Comparison of ENCODE assay signal across 8 mouse cellular contexts in genomic region chr2:168281582-168281981, GRCm38 (mm10). TPM values are rescaled to one million over a fixed set of nuclear protein-coding genes. Genes with fewer than 3 reads are reported as not detected.
DNase-seq lines count a peak whose midpoint lies in the region; ATAC-seq and TF ChIP-seq lines count a peak whose summit lies in the region.

Kcng1 (minus strand) TSS chr2:168281736.

- no peak for DNase-seq in heart, postnatal 0 days (ENCODE audit: low spot score)
- DNase-seq in heart, postnatal 10 days, result no peak
- DNase-seq in adipocyte (ENCODE audit: low spot score), result no peak
- DNase-seq in B cell, adult 2 months, result no peak
- no peak for DNase-seq in right cerebral cortex, postnatal 36 days (ENCODE audit: low spot score in 2 of 2)

- peaks cover 89% of the 10 kb centered on the region for H3K27me3 ChIP-seq in heart, postnatal 0 days (ENCODE audit: control insufficient read depth, insufficient read depth, low read length)
- H3K27me3 ChIP-seq in hindbrain, embryonic 16.5 days (replicated peaks; ENCODE audit: control insufficient read depth, insufficient read depth, low read length), result peaks cover 34% of the 10 kb centered on the region

- H3K27ac ChIP-seq in heart, postnatal 0 days (ENCODE audit: low read depth), result no peak within 1 kb of the TSS
- H3K27ac ChIP-seq in hindbrain, embryonic 16.5 days (ENCODE audit: low read depth, low read length), result no peak within 1 kb of the TSS

- peak within 1 kb of the TSS; percentile 48 for H3K4me3 ChIP-seq in heart, postnatal 0 days (ENCODE audit: low read depth, low read length)
- H3K4me3 ChIP-seq in hindbrain, embryonic 16.5 days (ENCODE audit: low read length), result peak within 1 kb of the TSS; percentile 55

- H3K4me1 ChIP-seq in heart, postnatal 0 days (ENCODE audit: control insufficient read depth, insufficient read depth), result peaks cover 5% of the 10 kb centered on the region; the same call in 1 of the 2 replicates
- H3K4me1 ChIP-seq in hindbrain, embryonic 16.5 days (ENCODE audit: control insufficient read depth, insufficient read depth, low read depth, low read length), result peaks cover 15% of the 10 kb centered on the region

- 22% methylated on average over 12 of the region's 12 CpGs for WGBS in heart, postnatal 0 days
- 14% methylated on average over 12 of the region's 12 CpGs for WGBS in hindbrain, embryonic 16.5 days

- no peaks in the 10 kb centered on the region for H3K36me3 ChIP-seq in heart, postnatal 0 days (replicated peaks; ENCODE audit: control insufficient read depth, insufficient read depth, low read length)
- H3K36me3 ChIP-seq in hindbrain, embryonic 16.5 days (ENCODE audit: control insufficient read depth, insufficient read depth, low read length), result no peaks in the 10 kb centered on the region

- intact Hi-C loops in heart, postnatal 10 days (cut with DNase I), result no loop called here

- ATAC-seq in heart, postnatal 0 days (ENCODE audit: insufficient read depth, low read depth), result no peak
- peak; percentile 36 for ATAC-seq in common myeloid progenitor, adult 5-6 weeks (replicated peaks; ENCODE audit: low read depth, poor library complexity, severe bottlenecking)
- ATAC-seq in hindbrain, embryonic 16.5 days, result 0 out of 2 replicates have a peak, but pooled peaks have one; percentile 19
- ATAC-seq in megakaryocyte progenitor cell, adult 5-6 weeks (replicated peaks; ENCODE audit: poor library complexity), result peak; percentile 51; the same call in 1 of the 2 replicates

- peaks cover 7% of the 10 kb centered on the region; the same call in 1 of the 2 replicates for H3K9me3 ChIP-seq in heart, postnatal 0 days (replicated peaks; ENCODE audit: control insufficient read depth, low read length)
- no peaks in the 10 kb centered on the region for H3K9me3 ChIP-seq in hindbrain, embryonic 16.5 days (ENCODE audit: control insufficient read depth, low read length)

- no peak within 1 kb of the TSS for H3K9ac ChIP-seq in heart, postnatal 0 days (replicated peaks; ENCODE audit: low read depth, low read length)
- H3K9ac ChIP-seq in hindbrain, embryonic 16.5 days (ENCODE audit: low read depth, low read length), result peak within 1 kb of the TSS; percentile 51

- no peak for TF ChIP-seq EP300 in heart, postnatal 0 days (IDR thresholded peaks at IDR 0.05; ENCODE audit: low read depth)

- no peak for TF ChIP-seq CTCF in heart, postnatal 0 days (IDR thresholded peaks at IDR 0.05; ENCODE audit: low read depth)

- H3K4me2 ChIP-seq in heart, postnatal 0 days (ENCODE audit: low read depth, low read length), result peak within 1 kb of the TSS; percentile 72
- H3K4me2 ChIP-seq in hindbrain, embryonic 16.5 days (ENCODE audit: low read length), result peak within 1 kb of the TSS; percentile 89

RNA-seq across cellular contexts. Expression of gene Kcng1, which starts in this region (rescaled TPM):
- not detected in 2 replicates for total RNA-seq in heart, postnatal 0 days (2014; rRNA removed; ENCODE audit: low replicate concordance)
- polyA plus RNA-seq in heart, postnatal 0 days (2015; fragmentation: Nextera tagmentation; extraction: Ambion mirVana), result 0.19 and 0.20 TPM in 2 replicates
- total RNA-seq in heart, postnatal 10 days (2021), result under 1 TPM; 0.07 to 0.36 TPM
- 5.1 and 5.7 TPM in 2 replicates for total RNA-seq in common myeloid progenitor, adult 5-6 weeks (2017)
- 1.9 and 2.0 TPM in 2 replicates for polyA plus RNA-seq in hindbrain, embryonic 16.5 days (2015; fragmentation: Nextera tagmentation; extraction: Ambion mirVana)
- total RNA-seq in megakaryocyte progenitor cell, adult 5-6 weeks (2015), result 2.4 and 2.7 TPM in 2 replicates
- 0.42 and 1.0 TPM in 2 replicates for total RNA-seq in megakaryocyte progenitor cell, adult 5-6 weeks (2017)
